Mouse (Mus musculus) forebrain, embryonic 13.5 days (tissue): ENCODE measurements around the gene Chrm3. TPM values are rescaled to one million over a fixed set of nuclear protein-coding genes. Genes with fewer than 3 reads are reported as not detected.

Experiments
- ATAC-seq: fragments of 200-750 bp; cut with Nextera tagmentation; 2 replicates; pipeline ENCODE4 v1.8.0; 2017
- H3K27ac ChIP-seq: fragments of 300-500 bp; sonication (generic); 2 replicates; pipeline ENCODE4 v1.5.1; 2015; ENCODE audit warnings: inconsistent platforms, mild to moderate bottlenecking, moderate library complexity
- H3K27me3 ChIP-seq: fragments of 300-500 bp; sonication (generic); 2 replicates; pipeline ENCODE4 v1.6.1; 2015; ENCODE audit warnings: mild to moderate bottlenecking, inconsistent platforms
- H3K36me3 ChIP-seq: fragments of 300-500 bp; sonication (generic); 2 replicates; pipeline ENCODE4 v1.6.1; 2015; ENCODE audit warnings: mild to moderate bottlenecking, inconsistent platforms; ENCODE audit not compliant: poor library complexity, severe bottlenecking
- H3K4me1 ChIP-seq: fragments of 300-500 bp; sonication (generic); 2 replicates; pipeline ENCODE4 v1.6.1; 2015; ENCODE audit warnings: inconsistent platforms
- H3K4me2 ChIP-seq: fragments of 300-500 bp; sonication (generic); 2 replicates; pipeline ENCODE4 v1.6.1; 2015; ENCODE audit warnings: inconsistent platforms, mild to moderate bottlenecking, moderate library complexity
- H3K4me3 ChIP-seq: fragments of 300-500 bp; sonication (generic); 2 replicates; pipeline ENCODE4 v1.5.1; 2015; ENCODE audit warnings: mild to moderate bottlenecking, inconsistent platforms
- H3K9ac ChIP-seq: fragments of 300-500 bp; sonication (generic); 2 replicates; pipeline ENCODE4 v1.6.1; 2015; ENCODE audit warnings: mild to moderate bottlenecking, inconsistent platforms
- H3K9me3 ChIP-seq: fragments of 300-500 bp; sonication (generic); replicated peaks from 2 replicates; pipeline ENCODE4 v1.6.1; 2016; ENCODE audit warnings: inconsistent platforms
- WGBS: fragments of 180-500 bp; shearing (Covaris S2); methylation state at CpG from one replicate; pipeline ENCODE4 v1.1.7; 2015; 5-methylcytosine and 5-hydroxymethylcytosine counted together
- polyA plus RNA-seq: library from polyadenylated mRNA; unstranded; fragments of >200 nt; fragmentation: Nextera tagmentation; extraction: Ambion mirVana; gene quantifications from 2 replicates; pipeline ENCODE4 v1.2.1, GENCODE M21; 2015

Gene Chrm3
- polyA plus RNA-seq, 1 experiment from 2014 or later = 0.79 TPM

DNA sequence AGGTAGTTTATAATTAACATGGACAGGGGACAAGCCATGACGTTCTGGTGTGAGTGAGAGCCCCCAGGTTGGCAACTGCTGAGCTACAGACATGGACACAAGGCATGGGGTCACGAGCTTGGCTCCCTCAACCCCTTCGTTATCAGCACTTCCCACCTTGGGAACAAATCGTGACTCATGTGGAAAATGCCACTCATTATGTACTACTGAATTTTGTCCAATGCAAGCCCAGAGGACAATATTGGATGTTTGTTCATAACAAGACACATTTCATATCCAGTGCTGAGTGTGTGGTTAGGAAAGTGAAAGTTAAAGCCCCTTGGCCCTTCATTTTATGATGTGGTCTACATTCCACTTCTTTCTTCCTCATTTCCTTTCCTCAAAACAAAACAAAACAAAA lies 140.2 kb downstream of the Chrm3 start:
- Histone ChIP-seq H3K4me2 (no peak overlapping the region), H3K9me3 (no peaks in the 10 kb centered on the region), H3K4me1 (no peaks in the 10 kb centered on the region), H3K36me3 (no peaks in the 10 kb centered on the region), H3K27me3 (no peaks in the 10 kb centered on the region), H3K9ac (no peak overlapping the region), H3K4me3 (no peak overlapping the region), H3K27ac (no peak overlapping the region)
- ATAC-seq = no peak
- WGBS = 72% methylated on average over 4 of the region's 4 CpGs

DNA sequence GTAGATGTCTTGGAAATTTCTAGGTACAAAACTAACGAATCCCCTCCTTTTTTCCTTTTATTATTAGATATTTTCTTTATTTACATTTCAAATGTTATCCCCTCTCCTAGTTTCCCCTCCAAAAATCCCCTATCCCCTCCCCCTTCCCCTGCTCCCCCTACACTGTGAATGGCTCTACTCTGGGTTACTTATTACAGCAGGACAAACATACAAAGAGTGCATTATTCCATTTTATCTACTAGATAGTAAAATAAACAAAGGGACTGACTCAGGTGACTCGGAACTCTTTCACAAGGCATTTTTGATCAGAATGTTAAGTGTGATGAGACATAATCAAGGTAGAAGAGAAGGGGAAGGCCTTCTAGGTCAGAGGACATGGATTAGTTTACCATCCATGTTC lies 148.5 kb downstream of the Chrm3 start:
- Histone ChIP-seq H3K27ac (no peak overlapping the region), H3K9ac (no peak overlapping the region), H3K4me2 (no peak overlapping the region), H3K9me3 (no peaks in the 10 kb centered on the region), H3K36me3 (no peaks in the 10 kb centered on the region), H3K4me1 (no peaks in the 10 kb centered on the region), H3K27me3 (no peaks in the 10 kb centered on the region), H3K4me3 (no peak overlapping the region)
- ATAC-seq = no peak
- 85% methylated on average over 2 of the region's 2 CpGs for WGBS

DNA sequence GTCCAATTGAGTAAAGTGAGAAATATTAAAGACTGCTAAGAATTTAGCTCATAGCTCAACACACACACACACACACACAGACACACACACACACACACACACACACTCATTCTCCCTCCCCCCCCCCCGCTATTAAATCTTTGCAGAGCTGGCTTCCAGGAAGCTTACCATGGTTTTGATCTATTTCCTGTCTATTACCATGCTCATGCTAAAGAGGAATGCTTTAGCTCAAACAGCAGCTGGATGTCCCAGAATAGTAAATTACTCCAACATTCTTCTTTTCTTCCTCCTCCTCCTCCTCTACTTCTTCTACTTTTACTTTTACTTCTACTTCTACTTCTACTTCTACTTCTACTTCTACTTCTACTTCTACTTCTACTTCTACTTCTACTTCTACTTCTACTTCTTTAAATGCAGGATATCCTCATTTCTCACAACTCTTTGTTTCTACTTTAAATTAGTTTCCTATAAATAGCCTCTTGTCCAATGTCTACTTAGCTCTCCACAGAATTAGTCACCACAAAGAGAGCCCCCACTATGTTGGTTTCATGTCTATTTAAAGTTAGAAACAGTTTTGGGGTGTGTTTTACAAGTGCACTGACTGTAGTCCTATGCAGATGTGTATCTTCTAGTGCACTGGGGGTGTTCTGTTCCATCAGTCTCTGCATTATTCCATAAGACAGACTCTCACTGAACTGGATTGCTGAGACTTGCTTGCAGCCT lies 150.0 kb downstream of the Chrm3 start:
- WGBS = 67% methylated on average over 1 of the region's 1 CpGs
- no peak overlapping the region for H3K4me3 ChIP-seq
- H3K4me2 ChIP-seq = no peak overlapping the region
- no peaks in the 10 kb centered on the region for H3K9me3 ChIP-seq
- no peaks in the 10 kb centered on the region for H3K27me3 ChIP-seq
- H3K9ac ChIP-seq = no peak overlapping the region
- no peak for ATAC-seq
- no peak overlapping the region for H3K27ac ChIP-seq
- no peaks in the 10 kb centered on the region for H3K36me3 ChIP-seq
- H3K4me1 ChIP-seq = no peaks in the 10 kb centered on the region

DNA sequence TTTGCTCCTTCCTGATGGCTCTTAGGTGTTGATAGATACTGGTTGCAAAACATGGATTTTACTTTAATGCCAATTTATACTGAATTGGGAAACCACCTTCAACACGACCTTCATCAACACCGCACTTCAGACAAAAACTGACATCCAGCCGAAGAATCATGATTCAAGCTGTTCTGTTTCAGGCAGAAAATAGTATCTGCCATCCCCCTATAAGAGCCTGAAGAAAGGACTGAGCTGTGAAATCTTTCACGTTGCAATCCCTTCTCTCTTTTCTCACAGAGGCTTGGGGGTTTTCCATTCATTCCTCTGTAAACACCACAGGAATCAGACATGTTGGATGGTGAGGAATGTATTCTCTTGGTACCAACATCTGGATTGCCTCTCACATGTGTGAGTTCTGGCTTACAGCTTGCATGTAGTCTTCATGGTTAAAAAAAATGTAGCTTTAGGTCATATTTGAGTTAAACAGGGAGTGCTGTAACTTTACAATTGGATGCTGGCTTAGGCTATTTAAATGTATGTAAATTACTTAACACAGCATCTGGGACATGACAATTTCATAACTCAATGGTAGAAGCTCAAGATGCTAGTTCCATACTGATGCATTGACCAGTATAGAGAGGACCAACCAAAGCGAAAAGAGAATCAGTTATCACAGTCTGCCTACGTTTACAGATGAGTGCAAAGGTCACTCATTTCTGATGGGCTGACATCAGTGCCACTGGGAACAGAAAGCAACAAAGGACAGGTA lies 161.3 kb downstream of the Chrm3 start:
- H3K9ac ChIP-seq = no peak overlapping the region
- 84% methylated on average over 6 of the region's 6 CpGs for WGBS
- no peaks in the 10 kb centered on the region for H3K36me3 ChIP-seq
- H3K4me2 ChIP-seq = no peak overlapping the region
- no peaks in the 10 kb centered on the region for H3K27me3 ChIP-seq
- ATAC-seq = no peak
- no peak overlapping the region for H3K4me3 ChIP-seq
- H3K4me1 ChIP-seq = no peaks in the 10 kb centered on the region
- H3K27ac ChIP-seq = no peak overlapping the region
- no peaks in the 10 kb centered on the region for H3K9me3 ChIP-seq

DNA sequence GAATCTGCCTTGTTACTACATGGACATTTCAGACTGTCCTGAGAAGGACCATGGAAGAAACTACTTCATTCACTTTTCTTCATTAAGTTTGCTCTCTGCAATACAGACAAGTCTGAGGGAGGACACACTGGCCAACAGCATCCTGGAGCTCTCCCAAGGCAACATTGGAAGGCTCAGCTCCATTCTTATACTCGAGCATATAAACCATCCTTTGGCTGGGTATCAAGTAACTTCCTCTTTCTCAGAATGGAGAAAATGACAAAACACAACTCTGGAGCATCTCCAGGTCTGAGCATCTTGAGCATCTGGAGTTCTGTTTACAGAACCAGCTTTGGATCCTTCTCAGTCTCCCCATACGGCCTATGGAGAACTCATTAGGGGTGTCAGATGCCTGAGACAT lies 170.8 kb downstream of the Chrm3 start:
- Histone ChIP-seq H3K27me3 (no peaks in the 10 kb centered on the region), H3K36me3 (no peaks in the 10 kb centered on the region), H3K4me1 (no peaks in the 10 kb centered on the region), H3K9ac (no peak overlapping the region), H3K27ac (no peak overlapping the region), H3K4me3 (no peak overlapping the region), H3K9me3 (no peaks in the 10 kb centered on the region), H3K4me2 (no peak overlapping the region)
- 73% methylated on average over 2 of the region's 2 CpGs for WGBS
- no peak; the same call in 1 of the 2 replicates for ATAC-seq

DNA sequence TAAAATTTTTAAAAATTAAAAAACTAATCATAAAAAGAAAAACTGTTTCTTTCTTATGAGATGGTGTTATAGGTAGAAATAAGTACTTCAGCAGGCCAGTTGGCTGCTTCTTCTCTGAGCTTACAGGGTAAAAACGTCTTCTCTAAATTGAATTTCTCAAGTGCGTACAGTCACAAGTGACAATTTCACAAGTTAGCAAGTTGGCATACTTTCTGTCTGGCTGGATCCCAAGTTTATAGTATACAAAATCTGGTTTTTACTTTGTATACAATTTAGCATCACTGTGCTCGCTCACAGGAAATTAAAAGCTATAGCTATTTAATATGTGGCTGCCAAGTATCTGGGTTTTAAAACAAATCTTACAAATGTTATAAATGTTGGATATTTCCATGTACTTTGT lies 172.7 kb downstream of the Chrm3 start:
- Histone ChIP-seq H3K9me3 (no peaks in the 10 kb centered on the region), H3K4me1 (no peaks in the 10 kb centered on the region), H3K4me3 (no peak overlapping the region), H3K36me3 (no peaks in the 10 kb centered on the region), H3K4me2 (no peak overlapping the region), H3K9ac (no peak overlapping the region), H3K27ac (no peak overlapping the region), H3K27me3 (no peaks in the 10 kb centered on the region)
- peak; percentile 41; the same call in 1 of the 2 replicates for ATAC-seq
- 85% methylated on average over 3 of the region's 3 CpGs for WGBS

DNA sequence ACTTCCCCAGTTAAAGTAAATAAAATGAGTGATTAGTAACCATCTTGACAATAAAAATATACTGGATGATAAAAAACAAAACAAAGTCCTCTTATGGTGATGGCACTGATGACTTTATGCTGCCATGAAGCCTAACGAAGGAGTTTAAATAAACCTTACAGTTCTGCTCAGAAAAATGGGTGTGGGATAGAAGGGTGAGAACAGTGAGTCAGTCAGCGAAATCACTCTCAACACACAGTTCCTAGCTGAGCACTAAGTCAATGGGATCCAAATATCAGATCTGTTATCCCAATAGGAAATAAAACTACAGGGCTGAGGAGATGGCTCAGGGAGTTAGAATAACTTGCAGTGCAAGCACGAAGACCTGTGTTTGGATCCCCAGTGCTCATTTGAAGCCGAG lies 176.8 kb downstream of the Chrm3 start:
- H3K4me3 ChIP-seq = no peak overlapping the region
- no peaks in the 10 kb centered on the region for H3K27me3 ChIP-seq
- H3K9ac ChIP-seq = no peak overlapping the region
- H3K36me3 ChIP-seq = no peaks in the 10 kb centered on the region
- no peak for ATAC-seq
- H3K27ac ChIP-seq = no peak overlapping the region
- no peaks in the 10 kb centered on the region for H3K4me1 ChIP-seq
- H3K9me3 ChIP-seq = no peaks in the 10 kb centered on the region
- no peak overlapping the region for H3K4me2 ChIP-seq
- 89% methylated on average over 4 of the region's 4 CpGs for WGBS

DNA sequence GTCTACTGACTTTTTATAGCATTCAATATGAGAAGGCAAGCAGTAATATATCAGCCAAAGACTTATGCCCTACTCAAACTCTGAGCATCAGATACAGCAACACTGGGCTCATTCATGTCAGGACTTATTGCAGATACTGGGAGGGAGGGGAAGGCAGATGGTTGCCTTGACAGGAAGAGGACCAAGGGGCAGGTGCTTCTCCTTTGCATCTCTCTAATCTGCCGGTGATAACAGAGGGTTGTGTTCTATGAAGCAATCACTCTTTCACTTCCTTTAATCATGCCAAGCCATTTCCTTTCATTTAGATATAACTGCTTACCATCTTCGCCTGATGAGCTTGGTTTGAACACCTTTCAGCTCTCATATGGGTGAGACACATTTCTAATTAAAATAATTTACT lies 177.9 kb downstream of the Chrm3 start:
- Histone ChIP-seq H3K27ac (no peak overlapping the region), H3K9ac (no peak overlapping the region), H3K4me1 (no peaks in the 10 kb centered on the region), H3K36me3 (no peaks in the 10 kb centered on the region), H3K4me3 (no peak overlapping the region), H3K9me3 (no peaks in the 10 kb centered on the region), H3K27me3 (no peaks in the 10 kb centered on the region), H3K4me2 (no peak overlapping the region)
- ATAC-seq = no peak
- 84% methylated on average over 2 of the region's 2 CpGs for WGBS

DNA sequence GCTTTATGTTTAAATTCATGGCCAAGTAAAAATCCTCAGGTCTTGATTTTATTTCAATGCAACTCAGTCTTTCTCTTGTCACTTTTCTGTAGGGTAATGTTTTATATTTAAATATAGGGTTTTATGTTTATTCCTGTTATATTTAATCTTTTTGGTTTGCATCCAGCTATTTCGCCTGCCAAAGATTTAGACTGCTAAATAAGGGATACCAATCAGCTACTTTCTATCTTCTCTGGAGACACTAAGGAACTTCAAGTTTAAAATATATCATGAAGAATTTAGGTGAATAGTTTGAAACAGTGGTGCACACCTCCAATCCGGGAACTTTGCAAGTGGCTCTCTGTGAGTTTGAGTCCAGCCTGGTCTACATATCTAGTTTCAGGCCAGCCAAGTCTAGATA lies 190.1 kb downstream of the Chrm3 start:
- no peak overlapping the region for H3K4me3 ChIP-seq
- whole genome bisulfite sequencing = 90% methylated on average over 2 of the region's 2 CpGs
- no peaks in the 10 kb centered on the region for H3K36me3 ChIP-seq
- ATAC-seq = no peak
- H3K4me2 ChIP-seq = no peak overlapping the region
- no peaks in the 10 kb centered on the region for H3K4me1 ChIP-seq
- H3K27ac ChIP-seq = no peak overlapping the region
- H3K27me3 ChIP-seq = no peaks in the 10 kb centered on the region
- no peaks in the 10 kb centered on the region for H3K9me3 ChIP-seq
- no peak overlapping the region for H3K9ac ChIP-seq

DNA sequence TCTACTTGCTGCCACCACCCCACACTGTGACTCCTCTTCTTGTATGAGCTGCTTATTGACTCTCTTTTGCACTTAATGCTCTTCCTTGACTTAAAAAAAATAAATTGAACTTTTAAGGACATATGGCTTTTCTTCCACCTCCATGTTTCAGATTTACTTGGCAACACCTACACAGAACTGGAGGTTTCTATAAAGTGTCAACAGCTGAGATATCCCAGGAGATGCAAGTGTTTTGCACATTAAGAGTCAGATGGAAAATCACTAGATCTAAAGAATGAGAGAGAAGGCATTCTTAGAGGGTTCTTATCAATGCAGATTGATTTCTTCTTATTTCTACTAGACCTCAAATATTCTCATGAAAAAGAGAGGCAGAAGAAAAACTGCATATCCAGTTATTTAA lies 197.3 kb downstream of the Chrm3 start:
- Histone ChIP-seq H3K36me3 (no peaks in the 10 kb centered on the region), H3K27me3 (no peaks in the 10 kb centered on the region), H3K4me3 (no peak overlapping the region), H3K4me1 (no peaks in the 10 kb centered on the region), H3K4me2 (no peak overlapping the region), H3K27ac (no peak overlapping the region), H3K9ac (no peak overlapping the region), H3K9me3 (no peaks in the 10 kb centered on the region)
- no peak for ATAC-seq

DNA sequence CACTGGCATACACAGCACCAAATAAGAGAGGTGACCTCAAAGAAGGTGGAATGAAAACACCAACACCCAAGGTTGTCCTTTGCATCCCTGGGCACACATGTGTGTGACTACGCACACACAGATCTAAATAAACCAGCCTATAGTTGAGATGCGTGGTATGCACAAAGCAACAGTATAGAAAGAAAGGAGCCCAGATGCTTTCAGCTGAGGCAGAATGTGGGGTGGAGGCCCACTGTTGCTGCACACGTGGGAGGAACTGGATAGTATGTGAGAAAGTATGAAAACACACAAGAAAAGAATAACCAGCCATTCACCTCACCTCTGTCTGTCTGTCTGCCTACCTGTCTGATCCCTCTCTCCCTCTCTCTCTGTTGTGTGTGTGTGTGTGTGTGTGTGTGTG lies 203.2 kb downstream of the Chrm3 start:
- 88% methylated on average over 3 of the region's 3 CpGs for WGBS
- Histone ChIP-seq H3K9ac (no peak overlapping the region), H3K27ac (no peak overlapping the region), H3K36me3 (no peaks in the 10 kb centered on the region), H3K4me1 (no peaks in the 10 kb centered on the region), H3K9me3 (no peaks in the 10 kb centered on the region), H3K4me2 (no peak overlapping the region), H3K4me3 (no peak overlapping the region), H3K27me3 (no peaks in the 10 kb centered on the region)
- no peak for ATAC-seq

DNA sequence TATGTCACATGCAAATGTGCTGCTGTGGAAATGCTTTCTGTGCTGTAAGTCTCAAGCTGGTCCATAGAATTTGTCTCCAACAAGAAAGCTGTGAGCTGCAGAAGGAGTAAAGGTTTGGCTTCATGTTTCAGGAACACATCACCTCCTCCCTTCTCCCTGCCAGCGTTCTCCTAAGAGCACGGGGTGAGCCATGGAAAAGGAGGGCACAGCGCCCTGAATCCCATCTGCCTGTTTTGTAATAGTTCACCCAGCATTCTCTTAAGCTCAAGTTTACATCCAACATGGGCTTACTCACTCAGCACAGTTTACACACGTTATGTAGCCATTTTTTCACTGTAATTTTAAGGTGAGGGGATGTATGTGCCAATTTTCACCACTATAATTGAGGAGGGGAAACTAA lies 220.1 kb downstream of the Chrm3 start:
- no peak overlapping the region for H3K4me3 ChIP-seq

DNA sequence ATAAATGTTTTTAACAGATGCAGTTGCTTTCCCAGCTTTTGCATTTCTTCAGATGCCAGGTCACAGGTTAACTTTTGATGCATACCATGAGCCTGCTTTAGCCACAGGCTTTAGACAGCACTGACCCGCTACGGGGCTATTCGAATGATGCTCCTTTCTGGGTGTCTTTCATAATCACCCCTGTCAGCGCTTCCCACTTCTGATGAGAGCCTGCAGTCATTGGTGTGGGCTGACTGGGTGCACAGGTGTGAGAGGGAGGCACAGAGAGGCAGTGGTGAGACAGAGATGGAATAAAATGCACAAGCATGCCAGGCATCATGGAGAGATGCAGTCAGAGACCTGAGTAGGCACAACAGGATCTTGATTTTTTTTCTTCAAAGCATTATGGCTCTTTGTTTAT lies 221.8 kb downstream of the Chrm3 start:
- Histone ChIP-seq H3K4me2 (no peak overlapping the region), H3K27ac (no peak overlapping the region), H3K9me3 (no peaks in the 10 kb centered on the region), H3K4me3 (no peak overlapping the region), H3K9ac (no peak overlapping the region), H3K36me3 (no peaks in the 10 kb centered on the region), H3K4me1 (no peaks in the 10 kb centered on the region), H3K27me3 (no peaks in the 10 kb centered on the region)
- ATAC-seq = no peak
- 89% methylated on average over 4 of the region's 4 CpGs for WGBS

More for the DNA sequence above, 220.1 kb downstream of the Chrm3 start:
- 93% methylated on average over 4 of the region's 4 CpGs for WGBS
- no peaks in the 10 kb centered on the region for H3K4me1 ChIP-seq
- no peaks in the 10 kb centered on the region for H3K36me3 ChIP-seq
- no peak overlapping the region for H3K4me2 ChIP-seq
- no peak overlapping the region for H3K9ac ChIP-seq
- H3K9me3 ChIP-seq = no peaks in the 10 kb centered on the region
- no peak overlapping the region for H3K27ac ChIP-seq
- no peaks in the 10 kb centered on the region for H3K27me3 ChIP-seq
- ATAC-seq = no peak
